Mouse (Mus musculus) liver, embryonic 13.5 days (tissue): Measurements from ENCODE around the gene Actg1. TPM values are rescaled to one million over a fixed set of nuclear protein-coding genes. Genes with fewer than 3 reads are reported as not detected.
"Not testable (repeated sequence)": the region's sequence is repeated elsewhere in the genome, so short reads cannot be mapped to it uniquely, and the experiment has no call there.

ENCODE experiments used
- ATAC-seq: fragments of 200-750 bp; cut with Nextera tagmentation; 2 replicates; pipeline ENCODE4 v1.8.0; 2017; ENCODE audit warnings: low read depth, mild to moderate bottlenecking, moderate number of reproducible peaks, moderate library complexity
- DNase-seq: peaks from one replicate; pipeline ENCODE4 v3.0.0; 2022
- H3K27ac ChIP-seq: fragments of 300-500 bp; sonication (generic); 2 replicates; pipeline ENCODE4 v1.5.1; 2015; ENCODE audit warnings: moderate library complexity, mild to moderate bottlenecking, inconsistent platforms
- H3K27me3 ChIP-seq: fragments of 300-500 bp; sonication (generic); 2 replicates; pipeline ENCODE4 v1.6.1; 2015; ENCODE audit warnings: mild to moderate bottlenecking, inconsistent platforms
- H3K36me3 ChIP-seq: fragments of 300-500 bp; sonication (generic); 2 replicates; pipeline ENCODE4 v1.6.1; 2015; ENCODE audit warnings: mild to moderate bottlenecking, inconsistent platforms
- H3K4me1 ChIP-seq: fragments of 300-500 bp; sonication (generic); replicated peaks from 2 replicates; pipeline ENCODE4 v1.6.1; 2015; ENCODE audit warnings: inconsistent platforms
- H3K4me2 ChIP-seq: fragments of 300-500 bp; sonication (generic); 2 replicates; pipeline ENCODE4 v1.6.1; 2015; ENCODE audit warnings: inconsistent platforms, mild to moderate bottlenecking, moderate library complexity
- H3K4me3 ChIP-seq: fragments of 300-500 bp; sonication (generic); replicated peaks from 2 replicates; pipeline ENCODE4 v1.5.1; 2015; ENCODE audit warnings: mild to moderate bottlenecking, inconsistent platforms
- H3K9ac ChIP-seq: fragments of 300-500 bp; sonication (generic); 2 replicates; pipeline ENCODE4 v1.6.1; 2015; ENCODE audit warnings: mild to moderate bottlenecking, inconsistent platforms
- H3K9me3 ChIP-seq: fragments of 300-500 bp; sonication (generic); replicated peaks from 2 replicates; pipeline ENCODE4 v1.6.1; 2016; ENCODE audit warnings: inconsistent platforms
- WGBS: fragments of 180-500 bp; shearing (Covaris S2); methylation state at CpG from one replicate; pipeline ENCODE4 v1.1.7; 2015; ENCODE audit not compliant: insufficient replicate concordance; 5-methylcytosine and 5-hydroxymethylcytosine counted together
- polyA plus RNA-seq: library from polyadenylated mRNA; unstranded; fragments of >200 nt; fragmentation: Nextera tagmentation; extraction: Ambion mirVana; gene quantifications from 2 replicates; pipeline ENCODE4 v1.2.1, GENCODE M21; 2015

Actg1 gene
- polyA plus RNA-seq, 1 experiment from 2014 or later: 712 TPM

GRCm38 (mm10) chr11:120351250-120352092 lies 3.1 kb upstream of the Actg1 start:
- H3K4me3 ChIP-seq: no peak overlapping the region; the same call in 1 of the 2 replicates
- H3K9me3 ChIP-seq: no peaks in the 10 kb centered on the region
- no peak overlapping the region; the same call in 1 of the 2 replicates for H3K4me2 ChIP-seq
- H3K4me1 ChIP-seq: peaks cover 86% of the 10 kb centered on the region
- H3K36me3 ChIP-seq: peaks cover 8% of the 10 kb centered on the region
- H3K27me3 ChIP-seq: peaks cover 29% of the 10 kb centered on the region
- H3K27ac ChIP-seq: peak overlapping the region; percentile 92
- WGBS: 84% methylated on average over 10 of the region's 10 CpGs
- DNase-seq (no peak), ATAC-seq (no peak)
- no peak overlapping the region for H3K9ac ChIP-seq

- H3K4me3 ChIP-seq: peak overlapping the region; percentile 97
- no peaks in the 10 kb centered on the region for H3K9me3 ChIP-seq
- peak overlapping the region; percentile 99 for H3K4me2 ChIP-seq
- peak overlapping the region; percentile 100; the same call in 1 of the 2 replicates for H3K9ac ChIP-seq
- DNase-seq: no peak
- H3K27ac ChIP-seq: peak overlapping the region; percentile 92
- no peak for ATAC-seq
- 47% methylated on average over 11 of the region's 11 CpGs for WGBS
- H3K4me1 ChIP-seq: peaks cover 78% of the 10 kb centered on the region
- H3K36me3 ChIP-seq: peaks cover 10% of the 10 kb centered on the region
- H3K27me3 ChIP-seq: peaks cover 29% of the 10 kb centered on the region
Measured at GRCm38 (mm10) chr11:120350711-120351110, 2.4 kb upstream of the Actg1 start.

GRCm38 (mm10) chr11:120349986-120350702 lies 1.8 kb upstream of the Actg1 start:
- peak overlapping the region; percentile 99 for H3K4me2 ChIP-seq
- H3K9me3 ChIP-seq: no peaks in the 10 kb centered on the region
- peaks cover 29% of the 10 kb centered on the region for H3K27me3 ChIP-seq
- WGBS: under 1% methylated on average over 68 of the region's 68 CpGs
- ATAC-seq: peak; percentile 14
- H3K4me3 ChIP-seq: peak overlapping the region; percentile 97
- H3K27ac ChIP-seq: peak overlapping the region; percentile 92
- H3K36me3 ChIP-seq: peaks cover 14% of the 10 kb centered on the region
- DNase-seq: peak; percentile 65
- peaks cover 76% of the 10 kb centered on the region for H3K4me1 ChIP-seq
- H3K9ac ChIP-seq: peak overlapping the region; percentile 100

GRCm38 (mm10) chr11:120349371-120349985 lies 1.1 kb upstream of the Actg1 start:
- Histone ChIP-seq H3K4me1 (peaks cover 69% of the 10 kb centered on the region), H3K27me3 (peaks cover 29% of the 10 kb centered on the region), H3K36me3 (peaks cover 17% of the 10 kb centered on the region), H3K4me3 (peak overlapping the region; percentile 97), H3K9ac (peak overlapping the region; percentile 100), H3K9me3 (no peaks in the 10 kb centered on the region), H3K4me2 (peak overlapping the region; percentile 99), H3K27ac (peak overlapping the region; percentile 92)
- DNase-seq: no peak
- ATAC-seq: no peak
- 4% methylated on average over 16 of the region's 16 CpGs for WGBS

GRCm38 (mm10) chr11:120348684-120349370 lies 485 bp upstream of the Actg1 start:
- DNase-seq (no peak), ATAC-seq (no peak; the same call in 1 of the 2 replicates)
- Histone ChIP-seq H3K4me3 (peak overlapping the region; percentile 97), H3K9me3 (no peaks in the 10 kb centered on the region), H3K4me2 (peak overlapping the region; percentile 99), H3K27ac (peak overlapping the region; percentile 92), H3K36me3 (peaks cover 17% of the 10 kb centered on the region), H3K27me3 (peaks cover 29% of the 10 kb centered on the region), H3K4me1 (peaks cover 63% of the 10 kb centered on the region), H3K9ac (peak overlapping the region; percentile 100)
- 2% methylated on average over 48 of the region's 53 CpGs for WGBS

DNA sequence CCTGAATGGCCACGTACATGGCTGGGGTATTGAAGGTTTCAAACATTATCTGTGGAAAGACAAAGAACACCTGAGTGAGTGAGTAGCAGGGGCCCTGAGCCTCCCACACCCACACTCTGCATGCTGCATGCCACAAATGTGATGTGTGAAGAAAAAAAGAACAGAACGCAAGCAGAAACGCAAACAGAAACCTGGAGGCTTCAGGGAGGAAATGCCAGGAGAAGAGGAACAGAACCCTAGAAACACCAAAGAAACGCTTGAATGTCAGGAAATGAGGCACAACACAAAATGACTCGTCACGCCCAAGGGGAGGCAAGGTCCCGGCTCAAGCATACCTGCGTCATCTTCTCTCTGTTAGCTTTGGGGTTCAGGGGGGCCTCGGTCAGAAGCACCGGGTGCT lies 1.0 kb downstream of the Actg1 start:
- peak overlapping the region; percentile 100 for H3K9ac ChIP-seq
- no peaks in the 10 kb centered on the region for H3K9me3 ChIP-seq
- WGBS: 5% methylated on average over 10 of the region's 10 CpGs
- no peak for ATAC-seq
- peak overlapping the region; percentile 97; the same call in 1 of the 2 replicates for H3K27ac ChIP-seq
- peak overlapping the region; percentile 97 for H3K4me3 ChIP-seq
- peaks cover 48% of the 10 kb centered on the region for H3K4me1 ChIP-seq
- H3K4me2 ChIP-seq: peak overlapping the region; percentile 99
- H3K36me3 ChIP-seq: peaks cover 17% of the 10 kb centered on the region
- no peak for DNase-seq
- peaks cover 29% of the 10 kb centered on the region for H3K27me3 ChIP-seq

GRCm38 (mm10) chr11:120346383-120347034 lies 1.8 kb downstream of the Actg1 start:
- peak overlapping the region; percentile 56 for H3K9ac ChIP-seq
- peaks cover 24% of the 10 kb centered on the region for H3K27me3 ChIP-seq
- H3K4me1 ChIP-seq: peaks cover 40% of the 10 kb centered on the region
- H3K36me3 ChIP-seq: peaks cover 17% of the 10 kb centered on the region
- 75% methylated on average over 11 of the region's 13 CpGs for WGBS
- not testable (repeated sequence) for ATAC-seq, DNase-seq, H3K9me3 ChIP-seq, H3K27ac ChIP-seq
- peak overlapping the region; percentile 59 for H3K4me2 ChIP-seq
- H3K4me3 ChIP-seq: peak overlapping the region; percentile 46

- Histone ChIP-seq H3K27me3 (peaks cover 15% of the 10 kb centered on the region), H3K4me1 (peaks cover 29% of the 10 kb centered on the region), H3K27ac (peak overlapping the region; percentile 55), H3K4me3 (no peak overlapping the region), H3K9ac (no peak overlapping the region), H3K36me3 (peaks cover 17% of the 10 kb centered on the region), H3K9me3 (no peaks in the 10 kb centered on the region), H3K4me2 (peak overlapping the region; percentile 10; the same call in 1 of the 2 replicates)
- ATAC-seq (no peak), DNase-seq (no peak)
- WGBS: 53% methylated on average over 1 of the region's 1 CpGs
Measured at GRCm38 (mm10) chr11:120345067-120345681, 3.2 kb downstream of the Actg1 start.

DNA sequence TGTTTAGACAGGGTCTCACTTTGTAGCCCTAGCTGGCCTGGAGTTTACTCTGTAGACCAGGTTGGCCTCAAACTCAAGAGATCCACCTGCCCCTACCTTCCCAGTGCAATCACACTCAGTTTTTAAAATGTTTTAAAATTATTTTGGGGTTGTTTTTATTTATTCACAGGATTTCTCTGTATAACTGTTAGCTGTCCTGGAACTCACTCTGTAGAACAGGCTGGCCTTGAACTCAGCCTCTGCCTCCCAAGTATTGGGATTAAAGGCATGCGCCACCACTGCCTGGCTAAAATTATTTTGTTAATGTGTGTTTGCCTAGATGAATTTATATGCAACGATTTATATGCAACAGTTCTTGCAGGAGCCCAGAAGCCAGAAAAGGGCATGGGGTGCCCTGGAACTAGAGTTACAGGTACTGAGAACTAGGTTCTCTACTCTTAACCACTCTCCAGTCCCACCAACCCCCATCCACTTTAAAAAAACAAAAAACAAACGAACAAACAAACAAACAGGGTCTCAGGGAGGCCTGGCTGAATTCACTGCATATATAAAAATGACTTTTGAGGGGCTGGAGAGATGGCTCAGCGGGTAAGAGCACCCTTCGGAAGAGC lies 3.9 kb downstream of the Actg1 start:
- Histone ChIP-seq H3K4me2 (no peak overlapping the region), H3K4me3 (no peak overlapping the region), H3K4me1 (peaks cover 26% of the 10 kb centered on the region), H3K9ac (no peak overlapping the region), H3K27ac (peak overlapping the region; percentile 45), H3K27me3 (peaks cover 8% of the 10 kb centered on the region), H3K9me3 (no peaks in the 10 kb centered on the region), H3K36me3 (peaks cover 17% of the 10 kb centered on the region)
- ATAC-seq (no peak), DNase-seq (no peak)
- WGBS: 62% methylated on average over 5 of the region's 5 CpGs
